Mouse (Mus musculus) megakaryocyte progenitor cell, adult 5-6 weeks (primary cell): ENCODE measurements around the gene Hipk2. TPM values are rescaled to one million over a fixed set of nuclear protein-coding genes. Genes with fewer than 3 reads are reported as not detected.
"Not testable (repeated sequence)": the region's sequence is repeated elsewhere in the genome, so short reads cannot be mapped to it uniquely, and the experiment has no call there.

ENCODE experiments used
- ATAC-seq: replicated peaks from 2 replicates; pipeline ENCODE4 v1.8.0; 2016; ENCODE audit warnings: mild to moderate bottlenecking, moderate TSS enrichment, inconsistent platforms; ENCODE audit not compliant: poor library complexity
- total RNA-seq, 2 experiments: library from RNA; stranded (forward) in 1 of 2; stranded (reverse) in 1 of 2; fragments of 157-497, 149-512 nt in 1 of 2; fragments of 200-1000 nt in 1 of 2; gene quantifications; 2 replicates each; pipeline versions ENCODE4 v1.2.3 to v1.2.4; 2015 to 2017

Hipk2 gene
- total RNA-seq, 2 experiments from 2014 or later = 12.6 to 60.1 TPM

DNA sequence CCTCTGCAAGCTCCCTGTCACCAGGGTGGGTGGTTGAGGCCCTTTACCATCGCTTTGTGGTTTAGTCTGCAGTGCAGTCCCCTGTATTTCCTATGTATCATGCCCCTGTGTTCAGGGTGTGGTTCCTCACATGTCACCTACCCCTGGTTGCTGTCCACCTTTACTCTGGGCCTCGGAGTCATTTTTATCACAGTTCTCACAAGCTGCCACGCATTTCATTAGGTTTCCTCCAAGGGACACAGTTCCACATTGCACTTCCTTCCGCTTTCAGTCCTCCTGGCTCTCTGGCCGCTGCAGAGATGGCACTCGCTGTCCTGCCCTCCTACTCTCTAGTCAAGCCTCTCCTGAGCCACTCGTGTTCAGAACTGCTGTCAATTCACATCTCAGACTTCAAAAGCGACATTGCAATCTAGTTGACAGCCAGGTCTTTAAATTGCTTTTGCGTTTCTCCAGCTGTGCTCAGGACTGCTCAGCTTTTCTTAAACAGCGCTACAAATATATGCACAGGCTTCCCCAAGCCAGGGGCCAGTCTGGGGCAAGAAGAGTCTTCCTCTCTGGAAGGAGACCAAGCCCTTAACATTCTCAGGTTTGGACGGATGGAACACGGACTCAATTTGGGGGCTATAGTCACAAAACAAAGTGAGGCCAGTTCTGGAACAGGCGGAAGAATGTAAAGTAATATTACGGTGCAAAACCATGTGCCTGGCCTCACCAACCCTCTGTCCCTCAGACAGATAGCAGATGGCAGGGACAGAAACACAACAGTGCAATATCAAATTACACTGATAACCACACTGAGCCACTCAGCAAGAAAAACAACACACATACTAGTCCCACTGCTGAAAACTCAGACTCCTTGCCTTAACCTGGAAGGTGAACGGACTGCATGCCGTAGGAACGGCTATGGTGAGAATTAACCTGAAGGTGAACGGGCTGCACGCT is 161.7 kb downstream of the Hipk2 start:
- ATAC-seq = peak; percentile 45; the same call in 1 of the 2 replicates

DNA sequence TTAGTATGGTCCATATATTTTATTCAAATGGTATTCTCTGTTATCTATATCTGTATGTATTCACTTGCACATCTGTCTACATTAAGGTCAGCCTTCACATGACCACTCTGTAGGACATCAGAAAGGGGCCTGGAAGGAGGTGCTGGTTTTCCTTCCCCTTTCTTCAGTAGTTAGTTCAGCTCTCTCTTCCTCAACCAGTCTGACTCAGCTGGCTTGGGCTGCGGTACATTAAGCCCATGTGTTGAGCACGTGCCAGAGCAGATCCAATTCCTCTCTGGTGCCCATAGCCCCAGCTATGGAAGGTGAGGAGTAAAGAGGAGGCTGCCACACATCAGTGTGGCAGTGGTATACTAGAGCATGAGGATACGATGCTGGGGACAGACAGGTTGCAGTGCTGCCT is 165.5 kb downstream of the Hipk2 start:
- ATAC-seq = peak; percentile 93

DNA sequence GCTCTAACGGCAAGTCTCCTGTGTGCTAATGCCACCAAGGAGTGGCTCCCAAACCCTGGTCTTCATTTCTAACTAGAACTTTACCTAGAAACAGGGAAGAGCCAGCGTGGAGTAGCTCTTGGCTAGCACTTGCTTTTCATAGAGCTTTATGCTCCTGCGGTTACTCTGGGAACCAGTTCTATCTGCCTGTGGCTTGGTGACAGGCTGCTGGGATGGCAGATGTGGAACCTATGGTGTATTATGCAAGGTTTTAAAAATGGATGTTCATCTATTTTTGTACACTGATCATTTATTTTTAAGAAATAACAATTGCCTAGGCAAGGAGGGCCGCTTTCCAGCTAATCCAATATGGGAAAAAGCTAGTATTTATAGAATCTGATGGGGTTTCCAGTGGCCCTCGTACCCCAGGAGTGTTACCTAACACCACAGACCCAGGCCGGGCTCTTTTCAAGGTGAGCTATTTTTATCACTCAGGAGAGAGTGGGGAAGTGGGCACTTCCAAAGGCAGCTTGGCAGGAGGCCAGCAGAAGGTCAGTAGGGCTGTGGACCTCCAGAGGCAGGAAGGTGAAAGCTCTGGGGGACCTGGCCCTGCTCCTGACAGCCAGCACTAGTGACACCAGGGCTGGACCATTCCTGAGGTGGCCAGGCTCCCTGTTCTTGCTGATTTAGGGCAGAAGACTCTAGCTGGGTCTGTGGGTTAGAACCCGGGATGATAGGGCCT is 171.5 kb downstream of the Hipk2 start:
- ATAC-seq = no peak

DNA sequence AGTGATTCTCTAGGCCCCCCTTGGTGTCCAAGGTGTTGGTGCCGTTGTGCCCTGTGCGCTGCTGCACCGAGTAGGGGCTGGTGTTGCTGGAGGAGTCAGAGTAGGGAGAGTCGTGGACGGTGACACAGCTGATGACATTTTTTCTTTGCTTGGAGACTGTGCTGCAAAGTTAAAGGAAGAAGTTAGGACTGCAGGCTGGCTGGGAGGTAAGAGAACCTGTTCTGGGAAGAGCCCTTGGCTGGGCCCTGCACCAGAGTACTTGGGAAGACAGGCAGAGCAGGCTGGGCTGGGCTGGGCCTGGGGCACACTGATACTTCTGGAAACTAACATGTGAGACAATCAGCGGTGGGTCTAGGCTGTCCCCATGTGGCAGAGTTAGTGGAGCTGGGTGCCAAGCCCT is 172.4 kb downstream of the Hipk2 start:
- no peak for ATAC-seq

DNA sequence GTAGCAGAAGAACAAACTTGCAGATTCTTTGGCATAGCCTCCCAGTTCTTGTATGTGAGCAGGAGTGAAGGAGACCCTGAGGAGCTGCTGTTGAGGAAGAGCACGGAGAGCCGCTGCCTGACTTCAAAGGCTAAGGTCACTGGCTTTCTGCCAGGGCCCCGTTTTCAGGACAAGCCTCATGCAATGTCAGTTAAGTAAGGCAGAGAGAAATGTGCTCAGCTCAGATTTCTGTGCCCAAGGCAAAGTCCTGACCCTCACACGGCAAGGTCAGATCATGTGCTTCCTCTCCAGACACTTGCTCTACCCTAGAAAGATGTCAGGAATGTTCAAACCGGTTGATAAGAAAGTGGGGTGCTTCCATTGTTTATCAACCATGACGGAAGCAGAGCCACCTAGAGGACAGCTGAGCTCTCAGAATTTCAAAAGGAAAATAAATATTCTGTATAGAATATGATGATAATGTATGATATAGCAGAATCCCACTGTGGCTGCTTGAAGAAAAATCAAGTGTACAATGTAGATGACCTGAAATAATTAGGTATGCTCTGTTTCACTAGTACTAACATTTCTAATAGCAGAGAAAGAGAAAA is 173.1 kb downstream of the Hipk2 start:
- no peak for ATAC-seq

DNA sequence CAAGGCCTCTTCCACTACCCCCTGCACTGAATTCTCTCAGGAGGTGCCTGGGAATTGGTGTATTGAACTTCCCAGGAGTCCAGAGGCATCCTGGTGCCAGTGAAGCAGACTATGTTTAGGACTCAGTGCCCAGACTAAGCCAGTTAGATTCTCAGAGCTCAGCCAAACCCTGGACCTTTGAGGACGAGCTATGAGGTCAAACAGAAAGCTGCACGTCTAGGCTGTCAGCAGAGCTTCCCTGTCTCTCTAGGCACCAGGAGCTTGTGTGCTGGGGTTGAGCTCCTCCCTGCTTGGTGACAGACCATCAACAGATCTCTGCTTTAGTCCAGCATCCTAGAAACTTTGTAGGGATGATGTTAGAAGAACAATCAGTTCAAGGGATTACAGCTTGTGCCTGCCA is 174.5 kb downstream of the Hipk2 start:
- no peak for ATAC-seq

DNA sequence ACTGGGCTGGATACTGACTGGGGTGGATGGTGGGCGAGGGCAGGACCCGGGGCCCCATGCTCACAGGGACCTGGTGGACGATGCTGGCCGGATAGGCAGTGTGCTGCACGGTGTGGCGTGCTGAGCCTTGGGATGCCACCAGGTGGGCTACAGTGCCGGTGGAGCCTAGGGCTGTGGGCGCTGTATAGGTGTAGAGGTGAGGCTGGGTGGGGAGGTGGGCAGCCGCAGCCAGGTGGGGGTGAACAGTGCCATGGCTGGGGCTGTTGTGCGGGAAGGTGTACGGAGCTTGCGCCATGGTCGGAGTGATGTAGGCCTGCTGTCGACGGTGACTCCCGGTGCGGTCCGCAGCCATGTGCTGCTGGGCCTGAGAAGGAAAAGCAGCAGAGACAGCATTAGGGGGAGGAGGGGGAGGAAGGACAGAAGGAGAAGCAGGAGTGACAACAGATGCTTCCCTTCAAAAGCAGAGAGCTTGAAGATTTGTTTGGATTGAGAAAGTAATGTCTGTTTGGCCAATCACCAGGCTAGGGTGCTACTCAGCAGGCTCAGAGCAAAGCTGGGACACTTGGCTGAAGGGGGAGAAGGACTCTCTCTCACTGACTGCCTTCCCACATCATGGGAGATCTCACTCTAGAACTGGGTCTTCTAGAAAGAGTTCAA is 177.6 kb downstream of the Hipk2 start:
- ATAC-seq = no peak

DNA sequence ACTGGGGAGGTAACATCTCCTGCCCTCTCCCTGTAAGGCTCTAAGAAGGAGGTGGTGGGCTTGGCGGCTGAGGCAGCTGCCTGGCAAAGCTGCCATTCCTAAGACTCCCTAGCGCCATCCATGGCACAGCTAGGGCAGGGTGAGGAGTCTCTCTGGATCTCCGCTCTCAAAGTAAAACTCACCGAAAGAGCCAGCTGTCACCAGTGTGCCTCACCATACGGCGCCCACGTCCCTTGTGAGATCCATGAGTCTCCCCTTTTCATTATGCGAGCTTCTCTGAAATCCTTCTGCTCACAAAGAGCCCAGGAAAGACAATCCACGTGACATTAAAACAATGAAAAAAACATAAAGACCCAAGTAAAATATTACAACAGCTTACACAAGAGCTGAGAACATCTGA is 179.4 kb downstream of the Hipk2 start:
- no peak for ATAC-seq

DNA sequence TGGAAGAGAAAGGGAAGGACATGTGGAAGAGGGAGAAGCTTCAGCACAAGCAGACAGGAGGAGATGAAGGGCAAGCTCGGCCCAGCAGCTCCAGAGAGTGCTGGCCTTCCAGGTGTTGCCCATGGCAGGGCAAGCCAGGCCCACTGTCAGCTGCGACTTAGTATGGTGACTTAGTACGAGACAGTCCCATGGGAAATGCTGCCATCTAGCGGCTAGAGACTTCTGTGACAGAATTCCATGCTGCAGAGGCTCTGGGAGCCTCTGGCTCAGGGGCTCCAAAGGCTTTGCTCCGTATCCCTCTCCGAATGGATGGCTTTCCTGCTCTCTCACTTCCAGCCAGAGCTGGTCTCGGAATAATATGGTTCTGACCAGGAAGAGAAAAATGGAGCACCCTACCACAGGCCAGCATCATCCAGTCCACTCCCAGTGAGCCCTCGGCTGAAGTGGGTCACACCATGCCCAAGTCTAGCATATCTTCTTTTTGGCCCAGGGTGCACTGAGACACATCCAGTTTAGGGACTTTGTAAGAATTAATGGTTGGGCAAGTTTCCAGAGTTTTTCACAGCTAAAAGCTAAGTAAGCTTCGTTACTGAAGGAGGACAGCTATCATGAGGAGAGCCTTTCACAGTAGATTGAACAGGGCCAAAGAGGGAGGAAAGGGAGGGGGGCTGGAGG is 180.4 kb downstream of the Hipk2 start:
- ATAC-seq = peak; percentile 93

DNA sequence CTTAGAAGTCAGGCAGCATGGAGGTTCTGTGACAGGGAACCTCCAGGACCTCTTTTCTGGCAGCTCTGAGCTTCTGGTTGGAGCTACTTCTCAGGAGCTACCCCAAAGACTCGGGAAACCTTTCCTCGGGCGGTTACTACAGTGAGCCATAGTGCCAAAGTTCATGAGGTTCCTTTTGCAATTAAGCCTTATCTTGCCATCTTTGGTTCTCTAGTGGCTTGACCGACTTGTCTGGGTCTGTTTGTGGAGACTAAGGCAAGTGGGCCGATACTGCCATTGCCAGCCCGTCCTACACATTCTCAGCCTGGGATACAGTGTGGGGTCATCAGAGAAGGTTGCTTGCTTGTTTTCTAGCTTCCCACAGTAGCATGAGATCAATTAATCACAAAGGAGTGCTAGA is 183.4 kb downstream of the Hipk2 start:
- ATAC-seq = no peak

DNA sequence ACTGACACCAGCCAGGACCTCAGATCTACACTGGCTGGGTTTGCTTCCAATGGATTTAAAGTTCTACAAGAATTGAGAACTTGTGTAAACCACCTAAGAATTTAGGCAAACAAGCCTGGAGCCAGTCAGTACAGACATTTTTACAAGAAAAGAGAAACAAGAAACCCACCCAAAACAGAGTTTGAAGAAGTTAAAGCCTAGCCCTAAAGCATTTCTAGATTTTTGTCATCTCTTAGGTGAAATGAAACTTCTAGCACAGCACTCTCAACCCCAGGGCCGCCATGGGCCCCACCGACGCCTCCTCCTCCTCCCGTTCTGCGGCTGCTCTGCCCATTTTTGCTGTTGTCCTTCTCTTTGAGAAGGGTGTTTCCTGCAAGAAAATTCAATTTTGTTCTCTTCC is 184.9 kb downstream of the Hipk2 start:
- ATAC-seq = no peak

DNA sequence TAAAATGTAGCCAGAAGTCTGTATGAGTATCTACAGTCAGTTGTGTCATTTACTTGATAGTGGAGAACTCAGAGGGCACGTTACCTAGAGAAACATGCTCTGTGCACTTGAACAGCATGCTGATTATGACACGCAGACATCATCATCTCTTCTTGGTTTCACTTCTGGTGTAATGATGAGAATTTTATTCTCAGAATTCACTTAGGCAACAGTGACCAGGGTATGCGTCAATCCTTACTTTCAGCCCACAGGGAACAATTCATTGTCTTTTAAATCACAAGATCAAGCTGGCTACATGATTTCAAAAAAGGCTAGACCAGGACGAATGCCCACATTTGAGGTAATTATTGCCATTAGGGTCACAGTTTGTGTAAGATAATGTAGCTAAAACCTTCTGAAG is 185.3 kb downstream of the Hipk2 start:
- no peak for ATAC-seq

DNA sequence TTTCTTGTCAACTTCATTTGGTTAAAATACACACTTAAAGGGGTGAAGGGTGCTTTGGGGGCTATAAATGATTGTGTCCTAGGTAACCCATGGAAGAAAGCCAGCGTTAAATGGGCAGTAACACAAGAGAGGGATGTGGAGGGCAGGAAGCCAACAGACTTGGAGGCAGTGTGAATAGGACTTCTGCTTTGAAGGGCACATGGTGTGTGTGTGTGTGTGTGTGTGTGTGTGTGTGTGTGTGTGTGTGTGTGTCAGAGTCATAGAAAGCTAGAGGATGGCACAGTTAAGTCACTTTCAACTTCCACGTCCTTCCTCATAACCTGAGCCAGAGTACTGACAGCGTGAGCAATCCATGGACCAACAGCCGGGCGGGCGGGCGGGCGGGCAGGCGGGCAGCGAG is 187.1 kb downstream of the Hipk2 start:
- no peak for ATAC-seq

DNA sequence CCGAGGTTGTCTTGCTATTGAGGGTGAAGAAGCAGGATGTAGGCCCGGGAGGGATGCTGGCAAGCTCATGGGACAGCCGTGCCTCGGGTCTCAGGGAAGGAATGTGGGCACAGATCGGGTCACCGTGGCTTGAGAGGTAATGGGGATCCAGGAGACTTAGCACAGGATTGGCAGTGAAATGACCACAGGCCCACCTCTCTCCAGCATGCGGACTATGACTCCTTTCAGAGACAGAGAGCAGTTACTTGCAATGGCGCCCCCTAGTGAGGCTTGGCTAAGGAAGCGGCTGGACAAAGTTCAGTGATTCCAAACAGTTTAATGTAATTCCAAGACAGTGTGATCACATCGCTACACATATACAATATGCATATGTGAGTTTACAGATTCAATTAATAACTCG is 188.7 kb downstream of the Hipk2 start:
- ATAC-seq = peak; percentile 46

DNA sequence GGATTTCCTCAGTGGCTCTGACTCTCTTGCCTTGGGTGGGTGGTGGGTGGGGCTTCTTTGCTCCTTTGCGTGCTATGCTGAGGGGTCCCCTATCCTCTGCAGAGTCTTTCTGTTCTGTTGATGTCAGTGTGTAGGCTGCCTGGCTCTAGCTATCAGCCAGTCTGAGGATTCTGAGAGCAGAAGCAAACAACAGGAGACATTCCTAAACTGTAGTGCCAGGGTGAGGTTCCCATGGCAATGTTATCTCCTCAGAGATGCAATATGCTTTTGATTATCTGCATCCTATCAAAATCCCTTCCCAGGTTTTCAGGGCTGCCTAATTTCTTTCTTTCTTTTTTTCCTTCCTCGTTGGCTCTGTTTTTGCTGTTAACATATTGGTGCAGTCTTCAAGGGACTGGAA is 193.4 kb downstream of the Hipk2 start:
- ATAC-seq = no peak

DNA sequence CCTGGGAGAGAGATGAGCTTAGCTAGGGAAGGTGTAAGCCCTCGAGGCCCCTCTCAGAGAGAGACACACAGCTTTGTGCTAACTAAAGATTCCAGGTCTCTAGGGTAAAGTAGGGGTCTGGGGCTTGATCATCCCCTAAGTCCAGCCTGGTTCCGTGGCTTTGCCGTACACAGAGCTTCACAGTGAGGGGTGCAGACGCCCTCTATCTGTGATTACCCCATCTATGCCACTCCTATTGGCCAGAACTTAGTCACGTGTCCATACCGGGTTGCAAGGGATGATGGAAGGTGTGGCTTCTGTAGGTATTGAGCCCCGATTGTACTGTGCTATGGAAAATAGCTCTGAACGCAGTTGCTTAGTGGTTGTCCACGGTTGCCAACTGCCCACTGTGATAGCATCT is 198.3 kb downstream of the Hipk2 start:
- ATAC-seq = peak; percentile 45; the same call in 1 of the 2 replicates

DNA sequence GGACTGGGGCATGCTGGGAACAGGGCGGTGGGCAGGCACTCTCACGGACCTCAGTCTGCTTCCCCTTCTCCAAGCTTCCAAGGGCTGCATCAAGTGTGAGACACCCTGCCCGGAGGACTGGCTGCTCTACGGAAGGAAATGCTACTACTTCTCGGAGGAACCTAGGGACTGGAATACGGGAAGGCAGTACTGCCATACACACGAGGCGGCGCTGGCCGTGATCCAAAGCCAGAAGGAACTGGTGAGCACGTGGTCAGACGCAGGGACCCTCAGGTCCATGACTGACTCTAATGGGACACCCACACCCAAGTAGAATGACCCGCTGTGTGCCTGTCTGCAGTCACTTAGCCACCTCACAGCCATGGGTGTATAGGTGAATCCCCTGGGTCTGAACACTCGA is 199.2 kb downstream of the Hipk2 start:
- ATAC-seq = no peak

DNA sequence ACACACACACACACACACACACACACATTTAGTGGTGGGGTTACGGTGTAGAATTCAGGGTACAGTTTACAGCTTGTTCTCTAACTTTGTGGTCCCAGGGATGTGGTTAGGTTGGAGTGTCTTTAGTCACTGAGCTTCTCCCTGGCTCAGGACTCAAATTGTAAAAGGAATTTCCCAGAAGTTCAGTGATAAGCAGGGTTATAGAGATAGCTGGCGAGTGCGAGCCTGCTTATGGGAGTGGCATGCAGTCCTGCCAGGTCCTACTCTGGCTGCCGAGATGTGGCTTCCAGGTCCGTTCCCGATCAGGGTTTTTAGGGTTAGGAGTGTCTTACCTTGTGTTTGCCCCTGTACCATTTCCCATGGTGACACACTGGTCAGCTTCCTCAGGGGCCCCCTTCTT is 199.7 kb downstream of the Hipk2 start:
- ATAC-seq = peak; percentile 35; the same call in 1 of the 2 replicates

DNA sequence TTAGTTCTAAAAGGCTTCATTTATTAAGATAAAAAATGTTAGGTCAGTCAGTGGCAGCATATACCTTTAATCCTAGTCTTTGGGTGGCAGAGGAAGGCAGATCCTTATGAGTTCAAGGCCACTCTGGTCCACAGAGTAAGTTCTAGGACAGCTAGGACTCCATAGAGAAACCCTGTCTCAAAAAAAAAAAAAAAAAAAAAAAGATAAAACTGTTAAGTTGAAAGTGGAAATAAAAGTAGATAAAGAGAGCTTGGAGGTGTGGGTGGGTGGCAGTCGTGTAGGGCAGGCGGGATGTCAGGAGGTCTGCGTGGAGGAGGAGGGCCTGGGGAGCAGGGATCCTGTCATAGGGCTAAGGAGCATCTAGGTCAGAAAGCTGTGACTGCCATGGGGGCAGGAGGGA is 204.0 kb downstream of the Hipk2 start:
- ATAC-seq = no peak

DNA sequence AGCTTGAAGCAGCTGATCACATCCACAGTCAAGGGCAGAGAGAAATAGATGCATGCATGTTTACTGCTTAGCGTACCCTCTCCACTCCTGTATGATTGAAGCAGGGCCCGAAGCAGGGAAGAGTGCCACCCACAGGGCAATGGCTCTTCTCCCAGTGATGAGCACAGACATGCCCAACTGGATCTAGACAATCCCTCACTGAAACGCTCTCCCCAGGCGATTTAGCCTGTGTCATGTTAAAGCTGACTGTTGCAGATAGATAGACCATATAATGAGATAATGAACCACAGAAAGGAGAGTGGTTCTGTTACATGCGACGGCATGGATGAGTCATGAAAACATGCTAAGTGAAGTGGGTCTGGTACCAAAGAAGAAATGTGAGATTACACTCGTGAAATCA is 204.7 kb downstream of the Hipk2 start:
- ATAC-seq = peak; percentile 51

DNA sequence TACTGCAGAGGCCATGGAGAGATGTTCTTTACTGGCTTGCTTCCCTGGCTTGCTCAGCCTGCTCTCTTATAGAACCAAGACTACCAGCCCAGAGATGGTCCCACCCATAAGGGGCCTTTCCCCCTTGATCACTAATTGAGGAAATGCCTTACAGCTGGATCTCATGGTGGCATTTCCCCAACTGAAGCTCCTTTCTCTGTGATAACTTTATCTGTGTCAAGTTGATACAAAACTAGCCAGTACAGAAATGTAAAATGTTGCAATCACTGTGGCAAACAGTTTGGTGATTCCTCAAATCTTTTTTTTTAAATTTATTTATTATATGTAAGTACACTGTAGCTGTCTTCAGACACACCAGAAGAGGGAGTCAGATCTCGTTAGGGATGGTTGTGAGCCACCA is 205.5 kb downstream of the Hipk2 start:
- ATAC-seq = not testable (repeated sequence)
